Mouse (Mus musculus): ENCODE results near the gene Calm3.

- no peak for TF ChIP-seq CTCF (IDR thresholded peaks at IDR 0.05; ENCODE audit: extremely low read depth, insufficient read length, insufficient replicate concordance, low read depth, low read length)
- TF ChIP-seq POLR2A (IDR thresholded peaks at IDR 0.05; ENCODE audit: low read depth, low read length): no peak
Measured at GRCm38 (mm10) chr7:16905491-16906021, 18.4 kb downstream of the Calm3 start.
